Mouse (Mus musculus): ENCODE measurements around the gene Lrrc2. TPM values are rescaled to one million over a fixed set of nuclear protein-coding genes. Genes with fewer than 3 reads are reported as not detected.

The Lrrc2 gene
- polyA plus RNA-seq, 1 experiment from 2014 or later = 0.34 TPM

Other genes starting within 250 kb of the Lrrc2 start
- gene Myl3, start 209.7 kb upstream of the Lrrc2 start, polyA plus RNA-seq (2015; fragmentation: Nextera tagmentation; extraction: Ambion mirVana) = 0.53 and 0.58 TPM in 2 replicates
- 21.6 and 23.6 TPM in 2 replicates for gene Pth1r, start 204.4 kb upstream of the Lrrc2 start, polyA plus RNA-seq (2015; fragmentation: Nextera tagmentation; extraction: Ambion mirVana)
- not detected in 2 replicates for gene Prss42, start 153.4 kb upstream of the Lrrc2 start, polyA plus RNA-seq (2015; fragmentation: Nextera tagmentation; extraction: Ambion mirVana)
- gene Prss44, start 137.6 kb upstream of the Lrrc2 start, polyA plus RNA-seq (2015; fragmentation: Nextera tagmentation; extraction: Ambion mirVana) = not detected in 2 replicates
- not detected in 2 replicates for gene Prss43, start 124.9 kb upstream of the Lrrc2 start, polyA plus RNA-seq (2015; fragmentation: Nextera tagmentation; extraction: Ambion mirVana)
- gene Prss45, start 117.0 kb upstream of the Lrrc2 start, polyA plus RNA-seq (2015; fragmentation: Nextera tagmentation; extraction: Ambion mirVana) = not detected in 2 replicates
- not detected in 2 replicates for gene Prss46, start 107.0 kb upstream of the Lrrc2 start, polyA plus RNA-seq (2015; fragmentation: Nextera tagmentation; extraction: Ambion mirVana)
- gene Prss50, start 93.6 kb upstream of the Lrrc2 start, polyA plus RNA-seq (2015; fragmentation: Nextera tagmentation; extraction: Ambion mirVana) = 0.19 and 0.59 TPM in 2 replicates
- gene Als2cl, start 71.7 kb upstream of the Lrrc2 start, polyA plus RNA-seq (2015; fragmentation: Nextera tagmentation; extraction: Ambion mirVana) = 6.1 and 6.5 TPM in 2 replicates
- 2.1 and 2.5 TPM in 2 replicates for gene Tmie, start 71.4 kb upstream of the Lrrc2 start, polyA plus RNA-seq (2015; fragmentation: Nextera tagmentation; extraction: Ambion mirVana)
- gene Fam240a, start 34.7 kb upstream of the Lrrc2 start, polyA plus RNA-seq (2015; fragmentation: Nextera tagmentation; extraction: Ambion mirVana) = not detected in 2 replicates
- not detected in 2 replicates for gene Tdgf1, start 5.4 kb upstream of the Lrrc2 start, polyA plus RNA-seq (2015; fragmentation: Nextera tagmentation; extraction: Ambion mirVana)
- gene Rtp3, start 39.0 kb downstream of the Lrrc2 start, polyA plus RNA-seq (2015; fragmentation: Nextera tagmentation; extraction: Ambion mirVana) = 0.24 and 0.81 TPM in 2 replicates
- 2.2 and 5.1 TPM in 2 replicates for gene Ltf, start 67.7 kb downstream of the Lrrc2 start, polyA plus RNA-seq (2015; fragmentation: Nextera tagmentation; extraction: Ambion mirVana)
- gene Ccrl2, start 106.0 kb downstream of the Lrrc2 start, polyA plus RNA-seq (2015; fragmentation: Nextera tagmentation; extraction: Ambion mirVana) = 1.8 and 2.6 TPM in 2 replicates
- 41.4 and 41.6 TPM in 2 replicates for gene Lrrfip2, start 166.0 kb downstream of the Lrrc2 start, polyA plus RNA-seq (2015; fragmentation: Nextera tagmentation; extraction: Ambion mirVana)

Data from intestine, embryonic 15.5 days (tissue).